Mouse (Mus musculus) bone marrow, adult 2 months (tissue): ENCODE data around the gene Wdtc1. TPM values are rescaled to one million over a fixed set of nuclear protein-coding genes. Genes with fewer than 3 reads are reported as not detected.

Experiments used
- H3K27ac ChIP-seq: fragments of 200-500 bp; 2 replicates; pipeline ENCODE4 v1.5.1; 2012; ENCODE audit warnings: low read depth, mild to moderate bottlenecking, control low read depth, inconsistent platforms, low read length; ENCODE audit not compliant: control insufficient read depth, poor library complexity, insufficient read depth
- H3K4me1 ChIP-seq: fragments of 200-500 bp; 2 replicates; pipeline ENCODE4 v1.6.1; 2011; ENCODE audit warnings: low read length; ENCODE audit not compliant: control insufficient read depth, insufficient read depth
- H3K4me3 ChIP-seq: fragments of 200-500 bp; replicated peaks from 2 replicates; pipeline ENCODE3; 2011; ENCODE audit warnings: mild to moderate bottlenecking, low read depth, low read length, control low read depth; ENCODE audit not compliant: control insufficient read depth
- CTCF ChIP-seq: fragments of 200-500 bp; IDR thresholded peaks from 2 replicates; pipeline ENCODE4 v1.5.1; 2011; ENCODE audit warnings: low read length, control low read depth; ENCODE audit not compliant: control insufficient read depth, insufficient read depth
- POLR2A ChIP-seq: fragments of 200-500 bp; IDR thresholded peaks from 2 replicates; pipeline ENCODE4 v1.6.1; 2011; ENCODE audit warnings: low read depth, mild to moderate bottlenecking, control low read depth, low read length, borderline replicate concordance; ENCODE audit not compliant: control insufficient read depth
- WGBS: fragments of 180-500 bp; shearing (Covaris S2); methylation state at CpG from one replicate; pipeline ENCODE4 v1.1.7; 2018; 5-methylcytosine and 5-hydroxymethylcytosine counted together
- polyA plus RNA-seq: library from polyadenylated mRNA; stranded (reverse); fragments of >200 nt; gene quantifications from 2 replicates; pipeline ENCODE4 v1.2.4, GENCODE M21; 2011; ENCODE audit warnings: low replicate concordance; ENCODE audit not compliant: missing spikeins, insufficient read depth, insufficient read length

The Wdtc1 gene
- polyA plus RNA-seq, 1 experiment: 14.6 TPM

DNA sequence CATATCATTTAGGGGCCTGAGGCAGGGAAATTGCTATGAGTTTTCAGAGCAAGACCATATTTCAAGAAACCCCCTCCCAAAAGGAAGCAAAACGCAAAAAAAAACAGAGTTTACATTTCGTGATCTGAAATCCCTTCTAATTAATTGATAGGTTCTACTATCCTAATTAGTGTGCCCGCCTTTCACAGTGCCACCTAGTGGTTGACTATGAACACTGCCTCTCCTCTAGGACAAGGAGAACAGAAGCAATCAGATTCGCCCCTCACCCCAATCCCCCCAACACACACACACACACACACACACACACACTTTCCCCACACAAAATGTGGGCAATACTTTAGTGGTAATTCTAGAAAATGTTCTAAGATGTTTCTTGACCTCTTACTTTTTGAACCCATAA, 9.2 kb downstream of the Wdtc1 start:
- peak; percentile 51; the same call in 1 of the 2 replicates for TF ChIP-seq CTCF
- no peak for TF ChIP-seq POLR2A
- Histone ChIP-seq H3K4me1 (no peaks in the 10 kb centered on the region), H3K4me3 (no peak overlapping the region), H3K27ac (no peak overlapping the region)
- WGBS: 2% methylated on average over 4 of the region's 4 CpGs

DNA sequence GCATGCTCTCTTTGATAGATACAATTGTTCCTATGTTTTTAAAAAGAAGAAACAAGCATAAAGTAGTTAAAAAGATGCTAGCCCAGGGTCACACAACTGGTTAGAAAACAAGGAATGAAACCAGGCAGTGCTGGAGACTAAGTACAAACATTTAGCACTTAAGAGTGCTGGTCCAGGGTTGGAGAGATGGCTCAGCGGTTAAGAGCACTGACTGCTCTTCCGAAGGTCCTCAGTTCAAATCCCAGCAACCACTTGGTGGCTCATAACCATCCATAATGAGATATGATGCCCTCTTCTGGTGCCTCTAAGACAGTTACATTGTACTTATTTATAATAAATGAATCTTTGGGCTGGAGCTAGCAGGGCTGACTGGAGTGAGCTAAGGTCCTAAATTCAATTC, 13.1 kb downstream of the Wdtc1 start:
- TF ChIP-seq CTCF (no peak), POLR2A (no peak)
- Histone ChIP-seq H3K4me1 (no peaks in the 10 kb centered on the region), H3K4me3 (no peak overlapping the region), H3K27ac (no peak overlapping the region)
- 82% methylated on average over 2 of the region's 2 CpGs for WGBS

DNA sequence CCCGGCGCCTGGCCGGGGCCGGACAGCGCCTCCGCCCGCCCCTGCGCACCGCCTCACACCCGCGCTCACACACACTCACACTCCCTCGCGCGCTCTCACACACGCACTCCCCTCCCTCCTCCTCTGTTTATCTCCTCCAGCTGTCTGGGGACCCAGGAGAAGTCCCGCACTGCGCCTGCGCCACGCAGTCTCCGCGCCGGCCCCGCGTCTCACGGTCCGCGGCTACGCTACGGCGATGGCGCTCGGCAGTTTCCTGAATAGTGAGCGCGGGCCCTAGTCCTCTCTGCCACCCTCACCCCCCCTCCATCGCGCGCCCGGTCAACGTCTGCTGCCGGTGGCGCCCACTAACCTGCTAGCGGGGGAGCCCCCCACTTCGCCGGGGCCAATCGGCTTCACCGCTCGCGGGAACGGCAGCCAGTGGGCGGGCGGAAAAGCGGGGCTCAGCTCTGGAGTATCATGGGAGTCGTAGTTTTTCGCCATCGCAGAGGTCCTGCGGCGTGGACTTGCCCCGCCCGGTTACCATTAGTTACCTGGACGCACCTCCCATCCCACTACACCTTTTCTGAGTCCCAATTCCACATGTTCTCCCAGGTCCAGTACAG, 14.0 kb downstream of the Wdtc1 start:
- peak overlapping the region; percentile 83 for H3K27ac ChIP-seq
- under 1% methylated on average over 60 of the region's 60 CpGs for WGBS
- TF ChIP-seq POLR2A: peak; percentile 67
- no peak for TF ChIP-seq CTCF
- peak overlapping the region; percentile 75 for H3K4me3 ChIP-seq
- H3K4me1 ChIP-seq: no peaks in the 10 kb centered on the region

DNA sequence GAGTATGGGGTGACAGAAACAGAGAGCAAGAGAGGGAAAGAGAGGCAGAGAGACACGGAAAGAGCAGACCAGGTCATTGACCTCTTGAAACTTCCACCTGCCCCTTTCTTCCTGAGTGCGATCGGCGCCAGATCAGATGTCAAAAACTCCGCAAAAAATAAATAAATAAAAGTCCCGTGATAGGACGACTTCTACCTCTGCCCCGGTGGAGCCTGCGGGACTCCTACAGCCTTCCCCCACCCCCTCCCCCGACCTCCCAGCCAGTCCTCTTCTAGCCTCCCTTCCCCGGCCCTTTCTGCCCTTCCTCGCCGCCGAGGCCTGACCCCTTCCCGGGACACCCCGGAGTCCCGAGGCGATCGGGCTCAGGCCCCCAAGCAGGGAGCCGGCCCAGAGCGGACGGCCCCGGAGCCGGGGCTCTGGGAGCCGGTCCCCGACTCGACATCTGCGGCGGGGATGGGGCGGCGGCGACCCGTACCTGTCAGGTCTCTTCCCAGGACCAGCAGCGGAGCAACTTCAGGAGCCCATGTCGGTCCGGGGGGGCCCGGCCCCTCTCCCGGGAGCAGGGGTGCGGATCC, 14.7 kb downstream of the Wdtc1 start:
- no peaks in the 10 kb centered on the region for H3K4me1 ChIP-seq
- TF ChIP-seq CTCF (no peak), POLR2A (no peak)
- H3K4me3 ChIP-seq: peak overlapping the region; percentile 75
- H3K27ac ChIP-seq: peak overlapping the region; percentile 83
- under 1% methylated on average over 38 of the region's 39 CpGs for WGBS

DNA sequence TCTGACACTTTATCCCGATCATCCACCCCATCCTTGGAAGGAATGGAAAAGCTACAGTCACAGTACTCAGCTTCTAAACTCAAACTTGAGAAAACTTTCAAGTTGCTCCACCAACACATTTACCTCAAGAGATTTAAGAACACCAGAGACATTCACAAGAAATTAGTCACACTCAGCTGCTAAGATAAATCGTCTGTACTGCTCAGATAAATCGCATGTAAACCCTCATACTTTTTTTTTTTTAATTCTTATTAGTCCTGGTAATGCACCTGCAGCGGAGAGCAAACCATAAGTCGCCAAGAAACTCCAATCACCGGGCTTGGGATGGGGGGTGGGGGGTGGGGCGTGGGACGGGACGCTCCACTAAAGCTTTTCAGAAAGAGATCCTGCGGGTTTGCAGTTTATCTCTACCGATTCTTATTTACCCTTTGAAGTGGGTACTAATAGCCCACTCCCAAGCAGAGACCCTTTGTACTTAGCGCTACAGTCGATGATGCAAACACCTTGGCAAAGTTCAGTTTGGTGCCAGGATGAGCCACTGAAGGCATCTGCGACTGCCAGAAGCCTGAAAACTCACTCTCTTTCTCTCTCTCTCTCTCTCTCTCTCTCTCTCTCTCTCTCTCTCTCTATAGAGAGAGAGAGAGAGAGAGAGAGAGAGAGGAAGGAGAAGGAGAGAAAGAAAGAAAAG, 15.3 kb downstream of the Wdtc1 start:
- TF ChIP-seq CTCF (no peak), POLR2A (no peak)
- no peaks in the 10 kb centered on the region for H3K4me1 ChIP-seq
- WGBS: 14% methylated on average over 14 of the region's 14 CpGs
- H3K27ac ChIP-seq: no peak overlapping the region
- H3K4me3 ChIP-seq: peak overlapping the region; percentile 75

DNA sequence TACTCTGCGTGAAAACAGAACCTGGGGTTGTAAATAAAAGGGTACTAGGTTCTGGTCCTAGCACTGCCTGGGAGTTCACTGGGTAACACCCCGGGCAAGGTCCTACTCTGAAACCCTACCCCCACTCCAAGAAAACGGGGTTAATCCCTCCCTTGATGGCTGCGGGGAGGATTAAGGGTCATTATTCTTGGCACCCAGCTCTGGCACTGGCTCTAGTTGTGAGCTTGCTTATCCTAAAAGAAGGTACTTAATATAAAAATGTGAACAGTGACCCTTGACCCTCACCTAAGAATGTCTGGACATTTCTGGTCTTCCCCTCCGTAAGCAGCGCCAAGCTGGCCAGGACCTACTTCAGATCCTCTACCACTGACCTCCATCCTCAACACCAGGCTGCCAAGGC, 20.0 kb downstream of the Wdtc1 start:
- TF ChIP-seq CTCF: no peak
- no peak for TF ChIP-seq POLR2A
- no peak overlapping the region for H3K4me3 ChIP-seq
- H3K4me1 ChIP-seq: peaks cover 2% of the 10 kb centered on the region; the same call in 1 of the 2 replicates
- WGBS: 90% methylated on average over 6 of the region's 6 CpGs
- H3K27ac ChIP-seq: no peak overlapping the region

DNA sequence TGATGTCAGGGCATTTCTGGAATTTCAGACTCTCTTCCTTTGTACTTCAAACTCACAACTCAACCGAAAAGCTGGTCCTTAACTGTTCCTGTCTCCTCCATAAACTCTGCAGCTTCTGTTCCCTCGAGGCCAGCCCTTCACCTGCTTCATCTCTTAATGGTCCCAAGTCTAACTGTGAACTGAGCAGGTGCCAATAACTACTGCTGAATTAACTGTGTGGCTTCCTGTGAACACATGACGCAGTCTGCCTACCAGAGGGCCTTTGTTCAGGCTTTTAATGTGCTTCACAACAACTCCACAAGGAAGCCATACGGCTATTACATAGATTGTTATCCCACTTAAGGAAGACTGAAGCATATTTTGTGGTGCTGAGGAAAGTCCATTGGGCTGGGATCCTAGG, 23.0 kb downstream of the Wdtc1 start:
- H3K4me3 ChIP-seq: no peak overlapping the region
- TF ChIP-seq CTCF (no peak), POLR2A (no peak)
- WGBS: 60% methylated on average over 4 of the region's 4 CpGs
- H3K27ac ChIP-seq: no peak overlapping the region
- peaks cover 4% of the 10 kb centered on the region; the same call in 1 of the 2 replicates for H3K4me1 ChIP-seq

DNA sequence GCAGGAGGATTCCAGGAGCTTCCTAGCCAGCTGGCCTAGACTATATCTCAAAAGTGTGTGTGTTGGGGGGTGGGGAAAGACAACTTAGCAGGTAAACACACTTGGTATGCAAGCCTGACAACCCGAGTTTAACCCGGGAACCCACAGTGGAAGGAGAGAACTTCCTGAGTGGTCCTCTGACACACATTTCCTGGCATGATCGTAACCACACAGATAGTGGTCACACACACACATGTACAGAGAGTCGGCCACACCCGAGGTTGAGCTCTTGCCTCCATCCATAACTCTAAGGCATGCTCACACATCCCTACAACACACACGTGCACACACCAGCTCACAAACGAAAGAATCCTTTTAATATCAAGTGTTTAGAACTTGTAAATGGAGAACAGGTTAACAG, 25.2 kb downstream of the Wdtc1 start:
- TF ChIP-seq POLR2A: no peak
- no peak for TF ChIP-seq CTCF
- Histone ChIP-seq H3K27ac (no peak overlapping the region), H3K4me1 (peaks cover 4% of the 10 kb centered on the region; the same call in 1 of the 2 replicates), H3K4me3 (no peak overlapping the region)
- WGBS: 9% methylated on average over 7 of the region's 7 CpGs

DNA sequence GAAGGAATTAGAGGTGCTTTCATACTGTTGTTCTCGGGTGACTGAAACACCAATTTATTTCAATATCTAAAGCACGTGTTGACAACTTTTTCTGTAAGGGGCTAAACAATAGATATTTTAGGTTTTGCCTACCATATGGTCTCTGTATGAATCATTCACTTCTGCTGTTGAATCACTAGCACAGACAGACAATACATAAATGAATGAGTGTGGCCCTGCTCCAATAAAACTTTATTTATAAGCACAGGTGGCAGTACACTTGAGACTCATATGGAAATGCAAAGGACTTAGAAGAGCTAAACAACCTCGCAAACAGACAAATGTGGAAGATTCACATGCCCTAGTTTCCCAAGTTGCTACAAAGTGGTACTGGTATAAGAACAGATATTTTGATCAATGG, 33.6 kb downstream of the Wdtc1 start:
- WGBS: 89% methylated on average over 3 of the region's 3 CpGs
- no peaks in the 10 kb centered on the region for H3K4me1 ChIP-seq
- H3K4me3 ChIP-seq: no peak overlapping the region
- TF ChIP-seq CTCF: no peak
- no peak for TF ChIP-seq POLR2A
- H3K27ac ChIP-seq: no peak overlapping the region
